Mouse (Mus musculus): ENCODE measurements around the gene Rab23.

GRCm38 (mm10) chr1:33721020-33721419 lies 1.3 kb downstream of the Rab23 start:
- TF ChIP-seq CTCF (IDR thresholded peaks at IDR 0.05; ENCODE audit: low read depth) (no peak), EP300 (IDR thresholded peaks at IDR 0.05; ENCODE audit: low read depth) (no peak)

Data from liver, embryonic 14.5 days (tissue).